Mouse (Mus musculus): ENCODE results near the gene Gm11172.

DNA sequence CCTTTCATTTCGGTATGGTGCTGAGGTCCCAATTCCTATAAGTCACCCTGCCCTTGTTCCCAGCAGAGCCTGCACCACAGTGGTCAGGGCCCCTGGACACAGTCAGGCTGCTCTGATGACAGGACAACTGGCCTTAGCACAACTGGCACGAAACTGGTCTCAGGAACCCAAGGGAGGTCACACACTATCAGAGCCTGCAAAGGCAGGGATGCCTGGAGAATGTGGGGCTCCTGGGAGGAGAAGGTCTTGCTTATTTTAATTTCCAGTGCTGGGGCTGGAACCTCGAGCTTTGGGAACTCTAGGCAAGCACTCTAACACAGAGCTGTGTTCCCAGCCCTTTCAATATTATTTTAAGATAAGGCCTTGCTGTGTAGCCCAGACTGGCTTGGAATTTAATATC, 7.3 kb downstream of the Gm11172 start:
- TF ChIP-seq CTCF (IDR thresholded peaks at IDR 0.05; ENCODE audit: extremely low read depth, insufficient read depth, low read length) (no peak), POLR2A (IDR thresholded peaks at IDR 0.05; ENCODE audit: extremely low read depth, insufficient read depth, low read length) (no peak)

All from cortical plate, adult 2 months (tissue).